Mouse (Mus musculus): ENCODE results near the gene Dscam. TPM values are rescaled to one million over a fixed set of nuclear protein-coding genes. Genes with fewer than 3 reads are reported as not detected.
"Not testable (repeated sequence)": the region's sequence is repeated elsewhere in the genome, so short reads cannot be mapped to it uniquely, and the experiment has no call there.

Dscam gene
- polyA plus RNA-seq, 1 experiment from 2014 or later, result 13.2 TPM

DNA sequence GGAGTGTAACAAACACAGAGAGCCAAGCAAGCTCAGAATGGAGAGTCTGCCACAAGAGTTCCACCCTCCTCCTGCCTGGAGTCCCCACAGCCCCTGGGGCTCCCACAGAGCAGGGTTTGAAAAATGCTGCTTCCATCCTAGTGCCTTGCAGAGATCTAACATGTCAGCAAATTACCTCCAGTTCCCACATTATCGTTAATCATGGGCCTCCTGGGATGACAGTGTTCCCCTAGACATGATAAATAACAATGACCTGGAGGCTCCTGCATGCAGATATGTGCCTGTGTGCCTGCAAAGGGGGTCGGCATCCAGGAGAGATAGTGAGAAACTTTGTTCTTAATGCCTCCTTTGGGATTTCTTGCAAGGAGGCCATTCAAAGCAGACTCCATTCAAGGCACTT, 266.2 kb downstream of the Dscam start:
- no peaks in the 10 kb centered on the region for H3K9me3 ChIP-seq (replicated peaks)
- no peak overlapping the region for H3K4me3 ChIP-seq (replicated peaks)
- no peak overlapping the region for H3K4me2 ChIP-seq
- ATAC-seq (ENCODE audit: low FRiP score), result peak; percentile 47; the same call in 1 of the 2 replicates
- H3K27ac ChIP-seq (replicated peaks), result peak overlapping the region; percentile 10; the same call in 1 of the 2 replicates
- H3K4me1 ChIP-seq, result peaks cover 13% of the 10 kb centered on the region
- no peaks in the 10 kb centered on the region for H3K36me3 ChIP-seq
- H3K9ac ChIP-seq (replicated peaks), result no peak overlapping the region
- WGBS, result 14% methylated on average over 2 of the region's 2 CpGs
- no peaks in the 10 kb centered on the region for H3K27me3 ChIP-seq (replicated peaks)

DNA sequence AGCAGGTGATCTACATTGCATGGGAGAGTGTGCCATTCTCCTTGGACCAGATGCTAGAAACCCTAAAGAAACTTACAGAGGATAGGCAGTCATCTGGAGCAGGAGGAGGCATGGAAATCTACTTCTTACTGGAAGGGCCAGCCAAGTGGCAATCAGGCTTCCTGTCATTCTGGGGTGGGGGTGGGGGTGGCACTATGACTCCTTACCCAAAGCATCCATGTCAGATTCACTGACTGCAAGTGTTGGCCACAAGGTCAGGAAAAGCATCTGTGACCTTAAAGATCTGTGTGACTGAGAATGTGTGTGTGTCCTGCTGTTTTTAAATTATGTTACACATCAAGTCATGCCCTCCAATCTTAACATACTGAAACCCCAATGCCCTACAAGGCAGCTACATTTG, 268.0 kb downstream of the Dscam start:
- no peaks in the 10 kb centered on the region for H3K27me3 ChIP-seq (replicated peaks)
- no peak overlapping the region for H3K4me3 ChIP-seq (replicated peaks)
- no peaks in the 10 kb centered on the region for H3K36me3 ChIP-seq
- H3K4me1 ChIP-seq, result peaks cover 15% of the 10 kb centered on the region
- no peak overlapping the region for H3K4me2 ChIP-seq
- H3K9me3 ChIP-seq (replicated peaks), result no peaks in the 10 kb centered on the region
- H3K9ac ChIP-seq (replicated peaks), result no peak overlapping the region
- no peak overlapping the region for H3K27ac ChIP-seq (replicated peaks)
- no peak for ATAC-seq (ENCODE audit: low FRiP score)

DNA sequence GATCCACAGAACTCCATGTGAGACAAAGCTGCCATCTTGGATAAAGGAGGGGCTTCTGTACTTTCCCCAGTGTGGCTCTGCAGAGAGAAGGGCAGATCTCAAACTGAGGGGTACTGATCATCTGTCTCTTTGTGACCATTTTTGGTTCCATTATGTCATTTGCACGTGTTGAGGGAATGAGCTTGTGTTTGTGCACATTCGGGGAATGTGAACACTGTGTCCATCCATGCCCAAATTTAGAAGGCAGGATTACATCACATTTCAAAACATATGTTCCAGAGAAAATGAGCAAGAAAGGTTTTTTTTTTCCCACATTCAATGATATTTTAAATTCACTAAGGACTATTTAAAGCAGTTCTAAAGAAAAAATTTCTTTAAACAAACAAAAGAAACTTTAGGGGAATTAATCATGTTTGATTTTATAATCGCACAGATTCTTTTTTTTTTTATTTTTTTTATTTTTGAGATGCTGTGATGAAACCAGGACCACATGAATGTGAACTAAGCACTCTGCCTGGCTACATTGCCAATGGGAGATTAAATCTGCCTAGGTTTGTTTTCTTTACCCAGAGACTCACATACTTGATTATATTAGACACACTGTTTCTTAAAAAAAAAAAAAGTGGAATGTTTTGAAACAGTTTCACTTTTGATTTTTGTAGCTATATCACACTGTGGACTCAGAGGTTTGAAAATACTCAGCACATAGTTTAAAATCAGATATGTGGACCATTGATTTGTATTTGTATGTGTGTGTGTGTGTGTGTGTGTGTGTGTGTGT, 269.1 kb downstream of the Dscam start:
- Histone ChIP-seq H3K27me3 (replicated peaks) (no peaks in the 10 kb centered on the region), H3K36me3 (no peaks in the 10 kb centered on the region), H3K27ac (replicated peaks) (no peak overlapping the region), H3K4me2 (no peak overlapping the region), H3K4me3 (replicated peaks) (no peak overlapping the region), H3K9me3 (replicated peaks) (no peaks in the 10 kb centered on the region), H3K4me1 (peaks cover 19% of the 10 kb centered on the region), H3K9ac (replicated peaks) (no peak overlapping the region)
- no peak for ATAC-seq (ENCODE audit: low FRiP score)
- WGBS, result 82% methylated on average over 3 of the region's 3 CpGs

DNA sequence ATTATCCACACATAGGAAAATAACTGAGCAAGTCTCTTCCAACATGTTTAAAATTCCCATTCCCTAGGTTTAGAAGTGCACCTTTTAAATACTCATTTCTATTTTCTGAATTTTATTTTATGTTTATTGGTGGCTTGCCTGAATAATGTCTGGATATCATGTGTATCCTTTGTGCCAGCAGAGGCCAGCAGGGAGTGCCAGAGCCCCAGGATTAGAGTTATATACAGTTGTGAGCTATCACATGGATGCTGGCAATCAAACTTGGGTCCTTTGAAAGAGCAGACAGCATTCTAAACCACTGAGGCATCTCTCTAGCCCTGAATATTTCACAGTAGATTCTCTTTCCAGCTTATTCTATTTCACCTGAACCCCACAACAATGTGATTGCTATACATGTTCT, 271.2 kb downstream of the Dscam start:
- Histone ChIP-seq H3K9ac (replicated peaks) (no peak overlapping the region), H3K4me1 (peaks cover 10% of the 10 kb centered on the region), H3K4me3 (replicated peaks) (no peak overlapping the region), H3K4me2 (no peak overlapping the region), H3K9me3 (replicated peaks) (no peaks in the 10 kb centered on the region), H3K27ac (replicated peaks) (no peak overlapping the region), H3K36me3 (no peaks in the 10 kb centered on the region), H3K27me3 (replicated peaks) (no peaks in the 10 kb centered on the region)
- no peak for ATAC-seq (ENCODE audit: low FRiP score)

DNA sequence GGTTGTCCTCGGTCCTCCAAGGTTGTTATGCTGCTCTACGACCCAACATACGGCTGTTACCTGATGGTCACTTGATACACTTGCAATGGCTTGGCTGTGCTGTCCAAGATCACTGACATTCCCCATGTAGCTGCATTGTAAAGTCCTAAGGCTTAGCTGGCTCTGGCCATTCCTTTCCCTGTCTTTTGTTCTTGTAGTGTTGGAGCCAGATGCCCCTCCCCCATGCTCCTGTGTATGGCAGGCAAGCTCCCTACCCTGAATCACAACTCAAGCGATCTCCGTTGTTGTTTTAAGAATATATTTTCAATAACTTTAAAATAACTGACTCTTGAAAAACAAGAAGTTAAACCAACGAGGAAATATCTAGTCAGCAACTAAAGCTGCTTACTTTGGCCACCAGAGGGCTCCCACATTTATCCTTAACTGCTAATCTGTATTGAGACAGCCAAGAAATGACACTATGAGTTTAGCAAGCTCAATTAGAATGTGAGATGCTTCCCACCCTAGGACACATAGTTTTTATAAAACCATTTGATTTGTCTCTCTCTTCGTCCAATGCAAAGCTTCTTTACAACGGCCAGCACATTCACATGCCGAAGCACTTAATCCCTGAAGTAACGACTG, 273.9 kb downstream of the Dscam start:
- Histone ChIP-seq H3K4me2 (no peak overlapping the region), H3K9ac (replicated peaks) (no peak overlapping the region), H3K4me3 (replicated peaks) (no peak overlapping the region), H3K36me3 (no peaks in the 10 kb centered on the region), H3K4me1 (peaks cover 8% of the 10 kb centered on the region; the same call in 1 of the 2 replicates), H3K9me3 (replicated peaks) (no peaks in the 10 kb centered on the region), H3K27ac (replicated peaks) (0 out of 2 replicates have a peak overlapping the region, but pooled peaks have one; percentile 28), H3K27me3 (replicated peaks) (no peaks in the 10 kb centered on the region)
- ATAC-seq (ENCODE audit: low FRiP score), result no peak
- 45% methylated on average over 10 of the region's 10 CpGs for WGBS

DNA sequence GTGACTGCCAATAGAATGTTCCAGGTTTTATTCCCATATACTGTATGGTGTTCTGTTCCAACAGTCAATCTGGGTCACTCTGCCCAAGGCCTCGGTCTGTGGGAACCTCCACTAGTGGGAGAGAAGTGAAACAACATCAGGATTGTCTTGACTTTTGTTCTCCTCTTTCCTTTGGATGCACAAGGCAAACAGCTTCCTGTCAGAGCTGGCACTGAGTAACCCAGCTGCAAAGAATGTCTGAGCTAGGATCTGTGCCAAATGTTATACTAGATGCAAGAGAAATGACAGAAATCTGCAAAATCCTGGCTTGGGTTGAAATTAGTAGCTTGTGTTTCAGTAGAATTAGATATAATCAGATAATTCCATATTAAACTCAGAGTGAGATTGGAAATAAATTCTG, 282.5 kb downstream of the Dscam start:
- no peak for ATAC-seq (ENCODE audit: low FRiP score)
- Histone ChIP-seq H3K9me3 (replicated peaks) (no peaks in the 10 kb centered on the region), H3K36me3 (no peaks in the 10 kb centered on the region), H3K9ac (replicated peaks) (no peak overlapping the region), H3K4me3 (replicated peaks) (no peak overlapping the region), H3K27ac (replicated peaks) (no peak overlapping the region), H3K4me1 (0 out of 2 replicates have a peak, but pooled peaks cover 2% of the 10 kb centered on the region), H3K4me2 (no peak overlapping the region), H3K27me3 (replicated peaks) (no peaks in the 10 kb centered on the region)
- WGBS, result 73% methylated on average over 1 of the region's 1 CpGs

DNA sequence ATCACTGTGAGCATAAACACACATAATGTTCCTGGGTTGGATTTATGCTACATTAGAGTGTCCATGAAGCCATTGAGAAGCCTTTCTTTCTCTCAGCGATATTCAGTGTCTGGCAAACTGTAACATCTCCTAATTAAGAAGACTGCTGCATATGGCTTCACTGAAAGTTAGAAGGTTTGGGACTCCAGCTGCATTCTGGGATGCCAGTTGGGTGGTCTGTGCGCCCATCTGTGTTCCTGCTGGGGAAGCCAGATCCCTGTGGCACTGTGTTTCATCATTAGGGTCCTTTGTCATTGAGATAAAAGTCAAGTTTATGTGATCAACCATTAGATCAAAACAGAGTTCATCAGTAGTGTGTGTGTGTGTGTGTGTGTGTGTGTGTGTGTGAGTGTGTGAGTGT, 284.7 kb downstream of the Dscam start:
- no peaks in the 10 kb centered on the region for H3K27me3 ChIP-seq (replicated peaks)
- H3K4me2 ChIP-seq, result no peak overlapping the region
- H3K4me3 ChIP-seq (replicated peaks), result no peak overlapping the region
- H3K4me1 ChIP-seq, result 0 out of 2 replicates have a peak, but pooled peaks cover 2% of the 10 kb centered on the region
- no peaks in the 10 kb centered on the region for H3K9me3 ChIP-seq (replicated peaks)
- 62% methylated on average over 2 of the region's 2 CpGs for WGBS
- no peak overlapping the region for H3K27ac ChIP-seq (replicated peaks)
- H3K9ac ChIP-seq (replicated peaks), result no peak overlapping the region
- H3K36me3 ChIP-seq, result no peaks in the 10 kb centered on the region
- no peak for ATAC-seq (ENCODE audit: low FRiP score)

DNA sequence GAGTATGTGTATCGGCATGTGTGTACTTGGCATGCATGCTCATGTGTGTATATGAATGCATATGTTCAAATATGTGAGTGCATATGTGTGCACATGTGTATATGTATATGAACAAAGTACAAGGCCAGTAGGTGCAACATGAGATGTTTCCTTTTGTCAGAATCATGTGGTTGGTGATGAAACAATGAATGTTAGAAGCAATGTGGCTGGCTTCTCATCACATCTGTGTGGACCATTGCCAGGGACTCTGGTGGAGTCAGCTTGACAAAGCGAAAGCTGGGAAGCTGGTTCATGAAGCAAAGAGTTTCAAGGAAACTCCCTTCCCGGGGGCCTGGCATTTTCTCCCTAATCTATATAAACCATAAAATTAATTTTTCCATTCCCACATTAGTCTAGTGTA, 286.0 kb downstream of the Dscam start:
- 92% methylated on average over 3 of the region's 3 CpGs for WGBS
- H3K27me3 ChIP-seq (replicated peaks); H3K36me3 ChIP-seq; H3K9ac ChIP-seq (replicated peaks); H3K4me1 ChIP-seq; ATAC-seq (ENCODE audit: low FRiP score); H3K4me2 ChIP-seq; H3K9me3 ChIP-seq (replicated peaks); H3K27ac ChIP-seq (replicated peaks); H3K4me3 ChIP-seq (replicated peaks): not testable (repeated sequence)

DNA sequence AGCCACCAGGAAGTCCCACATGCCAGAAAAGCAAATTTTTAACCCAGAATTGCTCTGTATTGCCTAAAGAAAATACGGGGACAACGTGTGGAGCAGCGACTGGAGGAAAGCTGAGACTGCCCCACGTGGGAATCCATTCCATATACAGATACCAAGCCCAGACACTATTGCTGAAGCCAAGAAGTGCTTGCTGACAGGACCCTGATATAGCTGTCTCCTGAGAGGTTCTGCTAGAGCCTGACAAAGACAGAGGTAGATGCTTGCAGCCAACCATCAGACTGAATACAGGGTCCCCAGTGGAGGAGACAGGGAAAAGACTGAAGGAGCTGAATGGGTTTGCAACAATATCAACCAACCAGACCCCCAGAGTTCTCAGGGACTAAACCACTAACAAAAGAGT, 293.3 kb downstream of the Dscam start:
- Histone ChIP-seq H3K4me3 (replicated peaks) (no peak overlapping the region), H3K4me2 (no peak overlapping the region), H3K4me1 (peaks cover 6% of the 10 kb centered on the region; the same call in 1 of the 2 replicates), H3K36me3 (no peaks in the 10 kb centered on the region), H3K27me3 (replicated peaks) (no peaks in the 10 kb centered on the region), H3K27ac (replicated peaks) (no peak overlapping the region), H3K9ac (replicated peaks) (no peak overlapping the region), H3K9me3 (replicated peaks) (no peaks in the 10 kb centered on the region)
- ATAC-seq (ENCODE audit: low FRiP score), result no peak
- 74% methylated on average over 4 of the region's 4 CpGs for WGBS

DNA sequence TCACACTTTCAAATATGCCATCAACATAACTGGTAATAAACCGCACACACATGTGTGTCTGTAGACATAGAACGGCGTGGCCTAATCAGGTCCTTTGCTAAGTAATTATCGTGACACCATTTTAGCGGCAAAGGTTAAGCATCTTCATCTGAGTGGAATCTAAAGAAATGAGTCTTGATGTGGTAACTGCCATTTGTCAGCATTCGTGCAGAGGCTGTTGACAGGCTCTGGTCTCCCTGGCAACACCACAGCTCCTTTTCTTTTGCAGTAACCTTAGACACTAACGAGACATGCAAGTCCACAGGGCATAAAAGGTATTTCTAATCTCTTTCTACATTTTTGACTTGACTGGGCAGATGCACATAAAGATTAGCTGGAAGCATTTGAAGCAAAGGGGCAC, 297.8 kb downstream of the Dscam start:
- H3K9ac ChIP-seq (replicated peaks), result no peak overlapping the region
- no peak for ATAC-seq (ENCODE audit: low FRiP score)
- no peaks in the 10 kb centered on the region for H3K27me3 ChIP-seq (replicated peaks)
- no peak overlapping the region for H3K4me3 ChIP-seq (replicated peaks)
- H3K4me2 ChIP-seq, result no peak overlapping the region
- H3K36me3 ChIP-seq, result no peaks in the 10 kb centered on the region
- no peaks in the 10 kb centered on the region for H3K9me3 ChIP-seq (replicated peaks)
- H3K27ac ChIP-seq (replicated peaks), result no peak overlapping the region; the same call in 1 of the 2 replicates
- H3K4me1 ChIP-seq, result peaks cover 4% of the 10 kb centered on the region; the same call in 1 of the 2 replicates
- 32% methylated on average over 7 of the region's 7 CpGs for WGBS

DNA sequence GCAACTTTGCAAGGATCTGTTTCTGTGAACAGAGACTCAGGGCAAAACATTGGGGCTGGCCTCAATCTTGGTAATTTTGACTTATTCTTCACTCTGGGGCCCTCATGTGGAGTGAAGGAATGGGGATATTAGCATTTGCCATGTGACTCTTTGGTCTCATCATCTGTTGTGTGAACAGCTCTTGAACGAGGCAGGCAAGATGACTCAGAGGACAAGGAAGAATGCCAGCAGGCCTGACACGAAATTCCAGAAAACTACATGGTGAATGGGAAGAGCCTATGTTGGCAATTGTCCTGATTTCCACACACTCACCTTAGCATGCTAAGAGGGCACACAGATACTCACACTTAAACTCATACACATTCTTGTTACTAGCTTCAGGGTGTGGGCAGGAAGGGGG, 313.0 kb downstream of the Dscam start:
- 50% methylated on average over 2 of the region's 2 CpGs for whole genome bisulfite sequencing

DNA sequence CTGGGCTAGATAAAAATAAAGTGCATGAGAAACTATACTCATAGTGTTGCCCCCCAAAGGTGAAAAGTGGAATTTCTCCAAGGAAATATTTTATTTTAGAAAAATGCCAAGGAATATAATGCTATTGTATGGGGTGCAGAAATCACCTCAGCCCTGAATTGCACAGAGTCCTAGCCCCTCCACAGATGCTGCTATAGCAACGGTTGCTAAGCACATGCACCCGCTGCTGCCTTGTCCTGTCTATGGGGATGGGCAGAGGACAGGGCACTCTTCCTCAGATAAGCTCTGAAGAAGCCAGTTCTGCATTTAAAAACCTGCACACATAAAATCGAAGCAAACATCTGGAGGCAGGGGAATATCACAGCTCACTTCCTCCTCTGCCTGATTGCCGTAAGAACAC, 315.5 kb downstream of the Dscam start:
- H3K36me3 ChIP-seq, result no peaks in the 10 kb centered on the region
- no peak overlapping the region for H3K4me3 ChIP-seq (replicated peaks)
- no peak overlapping the region for H3K27ac ChIP-seq (replicated peaks)
- H3K4me1 ChIP-seq, result peaks cover 7% of the 10 kb centered on the region
- H3K4me2 ChIP-seq, result no peak overlapping the region
- no peaks in the 10 kb centered on the region for H3K9me3 ChIP-seq (replicated peaks)
- no peaks in the 10 kb centered on the region; the same call in 1 of the 2 replicates for H3K27me3 ChIP-seq (replicated peaks)
- 54% methylated on average over 4 of the region's 4 CpGs for WGBS
- H3K9ac ChIP-seq (replicated peaks), result no peak overlapping the region
- no peak; the same call in 1 of the 2 replicates for ATAC-seq (ENCODE audit: low FRiP score)

More for the DNA sequence above, 313.0 kb downstream of the Dscam start:
- Histone ChIP-seq H3K9me3 (replicated peaks) (no peaks in the 10 kb centered on the region), H3K4me1 (peaks cover 7% of the 10 kb centered on the region), H3K4me3 (replicated peaks) (no peak overlapping the region), H3K27me3 (replicated peaks) (no peaks in the 10 kb centered on the region), H3K4me2 (no peak overlapping the region), H3K36me3 (no peaks in the 10 kb centered on the region), H3K27ac (replicated peaks) (no peak overlapping the region), H3K9ac (replicated peaks) (no peak overlapping the region)
- ATAC-seq (ENCODE audit: low FRiP score), result no peak
